Mouse (Mus musculus) embryonic facial prominence, embryonic 14.5 days (tissue): ENCODE measurements around the gene Rnf167. TPM values are rescaled to one million over a fixed set of nuclear protein-coding genes. Genes with fewer than 3 reads are reported as not detected.

Source experiments
- ATAC-seq: fragments of 200-750 bp; cut with Nextera tagmentation; 2 replicates; pipeline ENCODE4 v1.8.0; 2017; ENCODE audit warnings: low read depth, moderate number of reproducible peaks, moderate TSS enrichment
- DNase-seq: peaks from one replicate; pipeline ENCODE4 v3.0.0-alpha.2; 2015; ENCODE audit warnings: low spot score
- H3K27ac ChIP-seq: fragments of 300-500 bp; sonication (generic); replicated peaks from 2 replicates; pipeline ENCODE4 v1.5.1; 2014; ENCODE audit warnings: low read depth, mild to moderate bottlenecking, low read length, moderate library complexity
- H3K27me3 ChIP-seq: fragments of 300-500 bp; sonication (generic); replicated peaks from 2 replicates; pipeline ENCODE4 v1.6.1; 2014; ENCODE audit warnings: low read length; ENCODE audit not compliant: control insufficient read depth, insufficient read depth
- H3K36me3 ChIP-seq: fragments of 300-500 bp; sonication (generic); 2 replicates; pipeline ENCODE4 v1.6.1; 2014; ENCODE audit warnings: low read length, mixed read lengths; ENCODE audit not compliant: control insufficient read depth, insufficient read depth
- H3K4me1 ChIP-seq: fragments of 300-500 bp; sonication (generic); 2 replicates; pipeline ENCODE4 v1.6.1; 2014; ENCODE audit warnings: antibody characterized with exemption, low read length; ENCODE audit not compliant: control insufficient read depth, insufficient read depth
- H3K4me2 ChIP-seq: fragments of 300-500 bp; sonication (generic); 2 replicates; pipeline ENCODE4 v1.6.1; 2014; ENCODE audit warnings: low read depth, mild to moderate bottlenecking, low read length, moderate library complexity, mixed read lengths
- H3K4me3 ChIP-seq: fragments of 300-500 bp; sonication (generic); 2 replicates; pipeline ENCODE4 v1.5.1; 2014; ENCODE audit warnings: low read depth, mild to moderate bottlenecking, low read length
- H3K9ac ChIP-seq: fragments of 300-500 bp; sonication (generic); 2 replicates; pipeline ENCODE4 v1.6.1; 2014; ENCODE audit warnings: low read depth, mild to moderate bottlenecking, low read length, moderate library complexity, mixed read lengths
- H3K9me3 ChIP-seq: fragments of 300-500 bp; sonication (generic); 2 replicates; pipeline ENCODE4 v1.6.1; 2016; ENCODE audit warnings: low read length; ENCODE audit not compliant: control insufficient read depth
- WGBS: fragments of 180-500 bp; shearing (Covaris S2); extraction: QIAGEN DNeasy Blood & Tissue Kit; methylation state at CpG from one replicate; pipeline ENCODE4 v1.1.7; 2014; 5-methylcytosine and 5-hydroxymethylcytosine counted together
- polyA plus RNA-seq: library from polyadenylated mRNA; unstranded; fragments of >200 nt; fragmentation: Nextera tagmentation; extraction: Ambion mirVana; gene quantifications from 2 replicates; pipeline ENCODE4 v1.2.1, GENCODE M21; 2014

Rnf167 gene
- polyA plus RNA-seq, 1 experiment from 2014 or later, result 100 TPM

DNA sequence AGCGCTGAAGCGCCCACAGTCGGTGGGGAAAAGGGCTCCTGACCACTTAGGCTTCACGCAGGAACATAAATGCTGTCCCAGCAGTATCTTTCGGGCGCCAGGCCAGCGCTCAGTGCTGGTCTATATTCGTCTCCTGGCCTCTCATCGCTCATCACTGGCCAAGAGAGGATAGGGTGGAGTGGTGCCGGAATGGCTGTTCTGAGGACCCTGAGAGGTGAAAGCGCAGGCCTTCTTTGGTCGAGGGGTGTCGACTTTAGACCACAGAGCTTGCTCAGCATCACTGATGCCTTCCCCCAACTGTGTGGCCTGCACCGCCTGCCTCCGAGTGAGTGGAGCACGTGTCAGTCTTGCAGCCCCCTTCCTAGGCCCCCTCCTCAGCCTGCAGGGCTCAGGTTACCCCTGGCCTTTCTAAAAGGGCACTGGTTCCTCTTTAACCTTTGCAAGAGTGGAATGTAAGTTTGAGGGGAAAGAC, 9.5 kb downstream of the Rnf167 start:
- Histone ChIP-seq H3K27me3 (no peaks in the 10 kb centered on the region), H3K27ac (peak overlapping the region; percentile 90), H3K4me2 (peak overlapping the region; percentile 98), H3K9me3 (no peaks in the 10 kb centered on the region), H3K4me1 (peaks cover 39% of the 10 kb centered on the region), H3K9ac (peak overlapping the region; percentile 92), H3K4me3 (peak overlapping the region; percentile 64), H3K36me3 (peaks cover 29% of the 10 kb centered on the region)
- ATAC-seq (peak; percentile 5; the same call in 1 of the 2 replicates), DNase-seq (peak; percentile 63)
- 4% methylated on average over 16 of the region's 16 CpGs for WGBS

DNA sequence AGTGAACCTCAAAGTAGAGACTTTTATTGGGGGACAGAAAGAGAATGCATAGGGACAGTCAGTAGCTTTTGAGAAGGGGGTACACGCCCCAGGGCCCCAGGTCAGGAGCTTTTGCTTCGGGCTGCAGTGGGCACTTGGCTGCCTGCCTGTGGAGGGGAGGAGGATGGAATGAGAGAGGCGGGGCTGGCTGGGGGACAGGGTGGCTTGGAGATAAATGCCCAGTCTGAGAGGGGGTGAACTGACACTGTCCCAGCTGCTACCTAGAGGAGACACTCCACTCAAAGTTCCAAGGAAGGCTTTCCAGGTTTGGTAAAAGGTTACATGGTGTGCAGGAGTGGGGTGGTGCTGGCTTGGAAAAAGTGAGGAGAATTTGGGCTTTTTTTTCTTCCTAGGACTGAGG, 9.9 kb downstream of the Rnf167 start, which contains the start of gene Eno3:
Eno3 (plus strand) TSS at position 239 of the 400 bp plus-strand sequence.
- H3K27ac ChIP-seq, result peak within 1 kb of the TSS; percentile 90
- H3K9me3 ChIP-seq, result no peaks in the 10 kb centered on the region
- peak within 1 kb of the TSS; percentile 98 for H3K4me2 ChIP-seq
- ATAC-seq, result no peak
- 11% methylated on average over 3 of the region's 3 CpGs for WGBS
- peaks cover 37% of the 10 kb centered on the region for H3K4me1 ChIP-seq
- peak within 1 kb of the TSS; percentile 92 for H3K9ac ChIP-seq
- peaks cover 27% of the 10 kb centered on the region for H3K36me3 ChIP-seq
- no peaks in the 10 kb centered on the region for H3K27me3 ChIP-seq
- H3K4me3 ChIP-seq, result peak within 1 kb of the TSS; percentile 64
- DNase-seq, result no peak

GRCm38 (mm10) chr11:70657573-70657972, 10.5 kb downstream of the Rnf167 start:
- no peaks in the 10 kb centered on the region for H3K9me3 ChIP-seq
- DNase-seq (no peak), ATAC-seq (no peak)
- H3K27me3 ChIP-seq, result no peaks in the 10 kb centered on the region
- peak overlapping the region; percentile 98 for H3K4me2 ChIP-seq
- peak overlapping the region; percentile 90 for H3K27ac ChIP-seq
- H3K9ac ChIP-seq, result no peak overlapping the region
- 41% methylated on average over 6 of the region's 6 CpGs for WGBS
- H3K4me3 ChIP-seq, result 0 out of 2 replicates have a peak overlapping the region, but pooled peaks have one; percentile 6
- H3K4me1 ChIP-seq, result peaks cover 31% of the 10 kb centered on the region
- peaks cover 27% of the 10 kb centered on the region for H3K36me3 ChIP-seq

GRCm38 (mm10) chr11:70657991-70658390, 11.0 kb downstream of the Rnf167 start:
- H3K36me3 ChIP-seq, result peaks cover 28% of the 10 kb centered on the region
- ATAC-seq (no peak), DNase-seq (no peak)
- no peaks in the 10 kb centered on the region for H3K27me3 ChIP-seq
- H3K4me3 ChIP-seq, result 0 out of 2 replicates have a peak overlapping the region, but pooled peaks have one; percentile 6
- peak overlapping the region; percentile 98; the same call in 1 of the 2 replicates for H3K4me2 ChIP-seq
- no peak overlapping the region for H3K9ac ChIP-seq
- peaks cover 29% of the 10 kb centered on the region for H3K4me1 ChIP-seq
- peak overlapping the region; percentile 15; the same call in 1 of the 2 replicates for H3K27ac ChIP-seq
- H3K9me3 ChIP-seq, result no peaks in the 10 kb centered on the region
- 47% methylated on average over 9 of the region's 9 CpGs for WGBS

- WGBS, result 82% methylated on average over 5 of the region's 5 CpGs
- DNase-seq (no peak), ATAC-seq (no peak)
- H3K4me1 ChIP-seq, result peaks cover 29% of the 10 kb centered on the region
- H3K36me3 ChIP-seq, result peaks cover 32% of the 10 kb centered on the region
- 0 out of 2 replicates have a peak overlapping the region, but pooled peaks have one; percentile 2 for H3K4me3 ChIP-seq
- H3K27ac ChIP-seq, result no peak overlapping the region
- H3K9me3 ChIP-seq, result no peaks in the 10 kb centered on the region
- H3K4me2 ChIP-seq, result peak overlapping the region; percentile 2; the same call in 1 of the 2 replicates
- H3K27me3 ChIP-seq, result no peaks in the 10 kb centered on the region
- H3K9ac ChIP-seq, result no peak overlapping the region; the same call in 1 of the 2 replicates
Observed at GRCm38 (mm10) chr11:70658521-70658920, 11.5 kb downstream of the Rnf167 start.

GRCm38 (mm10) chr11:70658942-70659341, 11.9 kb downstream of the Rnf167 start:
- H3K27me3 ChIP-seq, result no peaks in the 10 kb centered on the region
- peak overlapping the region; percentile 15; the same call in 1 of the 2 replicates for H3K27ac ChIP-seq
- H3K4me2 ChIP-seq, result no peak overlapping the region; the same call in 1 of the 2 replicates
- ATAC-seq (no peak), DNase-seq (no peak)
- peak overlapping the region; percentile 2; the same call in 1 of the 2 replicates for H3K9ac ChIP-seq
- peaks cover 36% of the 10 kb centered on the region for H3K36me3 ChIP-seq
- WGBS, result 61% methylated on average over 8 of the region's 8 CpGs
- no peaks in the 10 kb centered on the region for H3K9me3 ChIP-seq
- peaks cover 29% of the 10 kb centered on the region for H3K4me1 ChIP-seq
- H3K4me3 ChIP-seq, result no peak overlapping the region

- Histone ChIP-seq H3K9me3 (no peaks in the 10 kb centered on the region), H3K36me3 (peaks cover 52% of the 10 kb centered on the region), H3K27me3 (no peaks in the 10 kb centered on the region), H3K4me3 (no peak overlapping the region), H3K27ac (no peak overlapping the region), H3K4me1 (peaks cover 29% of the 10 kb centered on the region), H3K9ac (no peak overlapping the region), H3K4me2 (no peak overlapping the region)
- ATAC-seq, result no peak
- no peak for DNase-seq
- 88% methylated on average over 8 of the region's 8 CpGs for WGBS
Observed at GRCm38 (mm10) chr11:70660571-70660970, 13.5 kb downstream of the Rnf167 start.

GRCm38 (mm10) chr11:70663101-70663500, 16.1 kb downstream of the Rnf167 start:
- Histone ChIP-seq H3K36me3 (peaks cover 63% of the 10 kb centered on the region), H3K4me1 (peaks cover 14% of the 10 kb centered on the region), H3K9ac (no peak overlapping the region), H3K27me3 (no peaks in the 10 kb centered on the region), H3K4me3 (no peak overlapping the region), H3K9me3 (no peaks in the 10 kb centered on the region), H3K27ac (no peak overlapping the region), H3K4me2 (no peak overlapping the region)
- 90% methylated on average over 8 of the region's 8 CpGs for whole genome bisulfite sequencing
- no peak for ATAC-seq
- DNase-seq, result no peak

DNA sequence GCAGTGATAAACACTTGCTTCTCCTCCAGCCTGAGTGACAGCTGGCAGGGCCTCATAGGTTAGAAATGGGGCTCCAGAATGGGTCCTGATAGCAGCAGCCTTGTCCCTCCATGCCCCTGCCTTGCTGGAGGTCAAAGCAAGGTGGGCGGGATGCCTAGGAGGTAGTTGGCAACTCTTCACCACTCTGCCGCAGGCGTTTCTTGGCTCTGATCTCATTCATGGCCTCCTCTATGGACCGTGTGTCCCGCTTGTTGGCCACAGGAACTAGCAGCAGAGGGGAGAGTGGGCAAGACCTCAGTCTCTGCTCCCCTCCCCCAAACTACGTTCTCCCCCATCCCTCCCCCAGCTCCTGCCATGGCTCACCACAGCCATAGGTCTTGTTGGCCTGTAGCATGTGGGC, 16.9 kb downstream of the Rnf167 start:
- Histone ChIP-seq H3K36me3 (peaks cover 63% of the 10 kb centered on the region), H3K27ac (no peak overlapping the region), H3K4me1 (peaks cover 7% of the 10 kb centered on the region), H3K4me2 (no peak overlapping the region), H3K9me3 (no peaks in the 10 kb centered on the region), H3K4me3 (no peak overlapping the region), H3K27me3 (no peaks in the 10 kb centered on the region), H3K9ac (no peak overlapping the region)
- DNase-seq, result no peak
- WGBS, result 96% methylated on average over 5 of the region's 6 CpGs
- no peak for ATAC-seq
